Mouse (Mus musculus): ENCODE measurements around the gene Hsdl1. TPM values are rescaled to one million over a fixed set of nuclear protein-coding genes. Genes with fewer than 3 reads are reported as not detected.
A peak's percentile ranks its signal among the peaks of the same experiment; 100 is the strongest.

The Hsdl1 gene
- polyA plus RNA-seq, 1 experiment from 2014 or later: 40.8 TPM

DNA sequence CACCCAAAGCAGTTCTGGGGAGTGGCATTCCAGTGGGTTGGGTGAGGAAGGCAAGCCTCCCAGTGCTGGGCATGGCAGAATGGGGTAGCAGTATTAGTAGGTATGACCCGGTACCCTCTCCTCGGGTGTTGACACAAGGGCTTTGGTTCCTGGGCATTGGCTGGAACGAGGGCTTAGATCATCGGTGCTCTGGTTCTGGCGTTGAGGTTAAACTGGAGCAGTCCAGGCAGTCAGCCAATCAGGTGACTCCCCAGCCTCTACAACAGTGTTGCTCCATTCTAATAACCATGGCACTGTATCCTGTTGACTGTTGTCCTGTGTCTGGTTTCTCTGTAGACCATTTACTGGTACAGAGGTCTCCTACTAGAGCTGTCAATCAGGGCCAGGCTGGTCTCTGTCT, 42.6 kb upstream of the Hsdl1 start:
- H3K4me1 ChIP-seq (ENCODE audit: control insufficient read depth in 2 of 2, insufficient read depth in 2 of 2, low read length in 2 of 2): peaks cover 3 to 7% of the 10 kb centered on the region in 2 experiments; a peak in 3 of 4 replicates
- no peaks in the 10 kb centered on the region for H3K36me3 ChIP-seq (ENCODE audit: control insufficient read depth, insufficient read depth, low read length)
- H3K4me3 ChIP-seq (ENCODE audit: control insufficient read depth in 1 of 2, insufficient read depth in 1 of 2, low read depth in 1 of 2, low read length in 2 of 2): no peak overlapping the region
- no peaks in the 10 kb centered on the region for H3K27me3 ChIP-seq (ENCODE audit: control insufficient read depth, insufficient read depth, low read length)
- WGBS: 73% methylated on average over 5 of the region's 5 CpGs
- ATAC-seq (ENCODE audit: insufficient number of reproducible peaks, insufficient read depth, low FRiP score, low read depth): no peak
- no peaks in the 10 kb centered on the region for H3K9me3 ChIP-seq (ENCODE audit: control insufficient read depth, low read length)
- no peak overlapping the region for H3K4me2 ChIP-seq (ENCODE audit: low read length)
- H3K27ac ChIP-seq (replicated peaks in 1 of 2; ENCODE audit: control insufficient read depth in 1 of 2, insufficient read depth in 1 of 2, low read depth in 2 of 2, low read length in 2 of 2): no peak overlapping the region
- H3K9ac ChIP-seq (ENCODE audit: low read length): no peak overlapping the region

- Histone ChIP-seq H3K27me3 (ENCODE audit: control insufficient read depth, insufficient read depth, low read length) (no peaks in the 10 kb centered on the region), H3K4me3 (ENCODE audit: control insufficient read depth in 1 of 2, insufficient read depth in 1 of 2, low read depth in 1 of 2, low read length in 2 of 2) (no peak overlapping the region), H3K27ac (replicated peaks in 1 of 2; ENCODE audit: control insufficient read depth in 1 of 2, insufficient read depth in 1 of 2, low read depth in 2 of 2, low read length in 2 of 2) (no peak overlapping the region), H3K36me3 (ENCODE audit: control insufficient read depth, insufficient read depth, low read length) (no peaks in the 10 kb centered on the region), H3K9me3 (ENCODE audit: control insufficient read depth, low read length) (no peaks in the 10 kb centered on the region), H3K4me1 (ENCODE audit: control insufficient read depth in 2 of 2, insufficient read depth in 2 of 2, low read length in 2 of 2) (peaks cover 3 to 7% of the 10 kb centered on the region in 2 experiments; a peak in 3 of 4 replicates), H3K9ac (ENCODE audit: low read length) (no peak overlapping the region), H3K4me2 (ENCODE audit: low read length) (no peak overlapping the region)
- WGBS: 81% methylated on average over 4 of the region's 4 CpGs
- no peak for ATAC-seq (ENCODE audit: insufficient number of reproducible peaks, insufficient read depth, low FRiP score, low read depth)
Measured at GRCm38 (mm10) chr8:119616811-119617210, 41.8 kb upstream of the Hsdl1 start.

GRCm38 (mm10) chr8:119616358-119616757, 41.4 kb upstream of the Hsdl1 start:
- Histone ChIP-seq H3K36me3 (ENCODE audit: control insufficient read depth, insufficient read depth, low read length) (no peaks in the 10 kb centered on the region), H3K9ac (ENCODE audit: low read length) (no peak overlapping the region), H3K4me1 (ENCODE audit: control insufficient read depth in 2 of 2, insufficient read depth in 2 of 2, low read length in 2 of 2) (peaks cover 3 to 7% of the 10 kb centered on the region in 2 experiments; a peak in 3 of 4 replicates), H3K4me2 (ENCODE audit: low read length) (no peak overlapping the region), H3K9me3 (ENCODE audit: control insufficient read depth, low read length) (no peaks in the 10 kb centered on the region), H3K4me3 (ENCODE audit: control insufficient read depth in 1 of 2, insufficient read depth in 1 of 2, low read depth in 1 of 2, low read length in 2 of 2) (no peak overlapping the region), H3K27ac (replicated peaks in 1 of 2; ENCODE audit: control insufficient read depth in 1 of 2, insufficient read depth in 1 of 2, low read depth in 2 of 2, low read length in 2 of 2) (no peak overlapping the region), H3K27me3 (ENCODE audit: control insufficient read depth, insufficient read depth, low read length) (no peaks in the 10 kb centered on the region)
- no peak for ATAC-seq (ENCODE audit: insufficient number of reproducible peaks, insufficient read depth, low FRiP score, low read depth)
- 63% methylated on average over 7 of the region's 7 CpGs for WGBS

- Histone ChIP-seq H3K27ac (replicated peaks in 1 of 2; ENCODE audit: control insufficient read depth in 1 of 2, insufficient read depth in 1 of 2, low read depth in 2 of 2, low read length in 2 of 2) (no peak overlapping the region), H3K9ac (ENCODE audit: low read length) (no peak overlapping the region), H3K27me3 (ENCODE audit: control insufficient read depth, insufficient read depth, low read length) (no peaks in the 10 kb centered on the region), H3K4me1 (ENCODE audit: control insufficient read depth in 2 of 2, insufficient read depth in 2 of 2, low read length in 2 of 2) (no peaks in the 10 kb centered on the region), H3K36me3 (ENCODE audit: control insufficient read depth, insufficient read depth, low read length) (no peaks in the 10 kb centered on the region), H3K4me2 (ENCODE audit: low read length) (no peak overlapping the region), H3K4me3 (ENCODE audit: control insufficient read depth in 1 of 2, insufficient read depth in 1 of 2, low read depth in 1 of 2, low read length in 2 of 2) (no peak overlapping the region), H3K9me3 (ENCODE audit: control insufficient read depth, low read length) (no peaks in the 10 kb centered on the region)
- no peak for ATAC-seq (ENCODE audit: insufficient number of reproducible peaks, insufficient read depth, low FRiP score, low read depth)
- whole genome bisulfite sequencing: 71% methylated on average over 14 of the region's 14 CpGs
Measured at GRCm38 (mm10) chr8:119615096-119615495, 40.1 kb upstream of the Hsdl1 start.

DNA sequence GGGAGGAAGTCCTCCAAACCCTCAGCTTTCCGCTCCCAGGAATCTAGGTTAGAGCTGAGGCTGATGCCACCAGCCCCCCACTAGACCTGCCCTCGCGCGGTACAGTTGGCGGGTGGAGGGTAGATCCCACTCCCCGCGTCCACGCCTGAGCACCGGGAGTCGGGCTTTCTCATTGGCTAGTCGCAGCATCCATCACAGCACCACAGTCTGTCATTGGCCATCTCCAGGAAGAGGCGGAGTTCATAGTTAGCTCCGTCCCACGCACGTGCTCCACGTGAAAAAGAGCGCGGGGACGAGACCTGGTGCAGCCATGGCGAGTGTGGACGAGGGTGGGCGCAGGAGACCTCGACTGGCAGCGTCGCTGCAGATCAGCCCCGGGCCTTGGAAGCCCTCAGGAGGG, 37.5 kb upstream of the Hsdl1 start, which contains the start of gene Adad2:
TSS of gene Adad2 (plus strand) at position 277 of the 400 bp plus-strand sequence.
- no peaks in the 10 kb centered on the region for H3K27me3 ChIP-seq (ENCODE audit: control insufficient read depth, insufficient read depth, low read length)
- no peak within 1 kb of the TSS for H3K4me3 ChIP-seq (ENCODE audit: control insufficient read depth in 1 of 2, insufficient read depth in 1 of 2, low read depth in 1 of 2, low read length in 2 of 2)
- WGBS: 73% methylated on average over 26 of the region's 26 CpGs
- no peak within 1 kb of the TSS for H3K27ac ChIP-seq (replicated peaks in 1 of 2; ENCODE audit: control insufficient read depth in 1 of 2, insufficient read depth in 1 of 2, low read depth in 2 of 2, low read length in 2 of 2)
- ATAC-seq (ENCODE audit: insufficient number of reproducible peaks, insufficient read depth, low FRiP score, low read depth): no peak
- H3K4me2 ChIP-seq (ENCODE audit: low read length): no peak within 1 kb of the TSS
- no peaks in the 10 kb centered on the region for H3K36me3 ChIP-seq (ENCODE audit: control insufficient read depth, insufficient read depth, low read length)
- peaks cover 8% of the 10 kb centered on the region; the same call in 1 of the 2 replicates for H3K9me3 ChIP-seq (ENCODE audit: control insufficient read depth, low read length)
- no peaks in the 10 kb centered on the region for H3K4me1 ChIP-seq (ENCODE audit: control insufficient read depth in 2 of 2, insufficient read depth in 2 of 2, low read length in 2 of 2)
- no peak within 1 kb of the TSS for H3K9ac ChIP-seq (ENCODE audit: low read length)

GRCm38 (mm10) chr8:119606224-119606623, 31.2 kb upstream of the Hsdl1 start:
- Histone ChIP-seq H3K4me1 (ENCODE audit: control insufficient read depth in 2 of 2, insufficient read depth in 2 of 2, low read length in 2 of 2) (peaks cover 6 to 8% of the 10 kb centered on the region in 2 experiments), H3K27me3 (ENCODE audit: control insufficient read depth, insufficient read depth, low read length) (no peaks in the 10 kb centered on the region), H3K27ac (replicated peaks in 1 of 2; ENCODE audit: control insufficient read depth in 1 of 2, insufficient read depth in 1 of 2, low read depth in 2 of 2, low read length in 2 of 2) (no peak overlapping the region), H3K4me2 (ENCODE audit: low read length) (no peak overlapping the region), H3K9me3 (ENCODE audit: control insufficient read depth, low read length) (peaks cover 8% of the 10 kb centered on the region; the same call in 1 of the 2 replicates), H3K4me3 (ENCODE audit: control insufficient read depth in 1 of 2, insufficient read depth in 1 of 2, low read depth in 1 of 2, low read length in 2 of 2) (no peak overlapping the region), H3K9ac (ENCODE audit: low read length) (no peak overlapping the region), H3K36me3 (ENCODE audit: control insufficient read depth, insufficient read depth, low read length) (peaks cover 19% of the 10 kb centered on the region)
- no peak for ATAC-seq (ENCODE audit: insufficient number of reproducible peaks, insufficient read depth, low FRiP score, low read depth)
- 70% methylated on average over 2 of the region's 2 CpGs for WGBS

GRCm38 (mm10) chr8:119604996-119605395, 30.0 kb upstream of the Hsdl1 start, which contains the start of gene Taf1c:
Gene Taf1c (minus strand): TSS chr8:119605222.
- peaks cover 31% of the 10 kb centered on the region for H3K36me3 ChIP-seq (ENCODE audit: control insufficient read depth, insufficient read depth, low read length)
- ATAC-seq (ENCODE audit: insufficient number of reproducible peaks, insufficient read depth, low FRiP score, low read depth): peak; percentile 49
- H3K27ac ChIP-seq (replicated peaks in 1 of 2; ENCODE audit: control insufficient read depth in 1 of 2, insufficient read depth in 1 of 2, low read depth in 2 of 2, low read length in 2 of 2): 0 out of 4 replicates have a peak within 1 kb of the TSS, but pooled peaks of 1 of the 2 experiments have one; percentile 25
- peak within 1 kb of the TSS; percentile 71 to 78 for H3K4me3 ChIP-seq (ENCODE audit: control insufficient read depth in 1 of 2, insufficient read depth in 1 of 2, low read depth in 1 of 2, low read length in 2 of 2)
- peak within 1 kb of the TSS; percentile 93 for H3K4me2 ChIP-seq (ENCODE audit: low read length)
- no peaks in the 10 kb centered on the region for H3K27me3 ChIP-seq (ENCODE audit: control insufficient read depth, insufficient read depth, low read length)
- H3K4me1 ChIP-seq (ENCODE audit: control insufficient read depth in 2 of 2, insufficient read depth in 2 of 2, low read length in 2 of 2): peaks cover 6 to 8% of the 10 kb centered on the region in 2 experiments
- WGBS: under 1% methylated on average over 23 of the region's 23 CpGs
- H3K9me3 ChIP-seq (ENCODE audit: control insufficient read depth, low read length): peaks cover 8% of the 10 kb centered on the region; the same call in 1 of the 2 replicates
- H3K9ac ChIP-seq (ENCODE audit: low read length): peak within 1 kb of the TSS; percentile 91

- peak overlapping the region; percentile 71 to 78 for H3K4me3 ChIP-seq (ENCODE audit: control insufficient read depth in 1 of 2, insufficient read depth in 1 of 2, low read depth in 1 of 2, low read length in 2 of 2)
- H3K4me1 ChIP-seq (ENCODE audit: control insufficient read depth in 2 of 2, insufficient read depth in 2 of 2, low read length in 2 of 2): peaks cover 6 to 8% of the 10 kb centered on the region in 2 experiments
- peak overlapping the region; percentile 93 for H3K4me2 ChIP-seq (ENCODE audit: low read length)
- no peaks in the 10 kb centered on the region for H3K27me3 ChIP-seq (ENCODE audit: control insufficient read depth, insufficient read depth, low read length)
- H3K9ac ChIP-seq (ENCODE audit: low read length): peak overlapping the region; percentile 91
- 21% methylated on average over 12 of the region's 12 CpGs for WGBS
- peaks cover 7% of the 10 kb centered on the region; the same call in 1 of the 2 replicates for H3K9me3 ChIP-seq (ENCODE audit: control insufficient read depth, low read length)
- H3K36me3 ChIP-seq (ENCODE audit: control insufficient read depth, insufficient read depth, low read length): peaks cover 35% of the 10 kb centered on the region
- peak; percentile 19; the same call in 1 of the 2 replicates for ATAC-seq (ENCODE audit: insufficient number of reproducible peaks, insufficient read depth, low FRiP score, low read depth)
- H3K27ac ChIP-seq (replicated peaks in 1 of 2; ENCODE audit: control insufficient read depth in 1 of 2, insufficient read depth in 1 of 2, low read depth in 2 of 2, low read length in 2 of 2): no peak overlapping the region
Measured at GRCm38 (mm10) chr8:119604398-119604803, 29.4 kb upstream of the Hsdl1 start.

All from heart, embryonic 14.5 days (tissue).